Mouse (Mus musculus) liver, embryonic 14.5 days (tissue): Measurements from ENCODE around the gene Ppm1e.

Experiments used
- CTCF ChIP-seq: IDR thresholded peaks from 2 replicates; pipeline ENCODE4 v1.5.1; 2016; ENCODE audit warnings: antibody characterized with exemption, low read depth, control low read depth
- EP300 ChIP-seq: IDR thresholded peaks from 2 replicates; pipeline ENCODE4 v1.6.1; 2016; ENCODE audit warnings: antibody characterized with exemption, low read depth

GRCm38 (mm10) chr11:87310309-87310708 is 48.5 kb downstream of the Ppm1e start:
- TF ChIP-seq CTCF (no peak), EP300 (no peak)
